Mouse (Mus musculus) gastrocnemius, adult 2 months (tissue): ENCODE data around the gene Caskin1. TPM values are rescaled to one million over a fixed set of nuclear protein-coding genes. Genes with fewer than 3 reads are reported as not detected.

Experiments used
- DNase-seq: peaks from one replicate; pipeline ENCODE4 v3.0.0; 2022
- H3K27ac ChIP-seq: fragments of 200-600 bp; 2 replicates; pipeline ENCODE4 v1.8.1; 2022; ENCODE audit warnings: mild to moderate bottlenecking
- H3K4me3 ChIP-seq: fragments of 200-600 bp; 2 replicates; pipeline ENCODE4 v1.8.1; 2022; ENCODE audit warnings: mild to moderate bottlenecking, moderate library complexity
- CTCF ChIP-seq: fragments of 200-600 bp; IDR thresholded peaks from 2 replicates; pipeline ENCODE4 v1.8.1; 2022; ENCODE audit warnings: antibody characterized with exemption, mild to moderate bottlenecking, moderate library complexity
- intact Hi-C: fragments of 180-260 bp; cut with DNase I; formaldehyde crosslinking; loops from one replicate; pipeline ENCODE4 v1.15.1; 2025
- total RNA-seq, 2 experiments: library from RNA; stranded (reverse); gene quantifications; 2 replicates each; pipeline ENCODE4 v1.2.3; 2021

Caskin1 gene
- total RNA-seq, 2 experiments from 2014 or later, result 0.08 TPM; not detected in 1

DNA sequence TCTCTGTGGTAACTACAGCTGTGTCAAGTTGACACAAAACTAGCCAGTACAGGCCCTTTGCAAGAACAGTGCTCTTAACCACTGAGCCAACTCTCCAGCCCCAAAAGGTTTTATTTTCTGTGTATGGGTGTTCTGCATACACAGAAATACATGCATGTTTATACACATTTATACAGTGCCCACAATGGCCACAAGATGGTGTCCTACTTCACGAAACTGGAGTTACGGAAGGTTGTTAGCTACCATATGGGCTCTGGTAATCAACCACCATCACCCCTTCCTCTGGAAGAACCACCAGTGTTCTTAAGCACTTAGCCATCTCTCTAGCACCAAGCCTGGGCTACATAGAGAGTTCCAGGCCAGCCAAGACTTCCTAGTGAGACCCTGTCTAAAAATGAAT is 26.8 kb upstream of the Caskin1 start:
- H3K27ac ChIP-seq, result no peak overlapping the region
- peak; percentile 56 for TF ChIP-seq CTCF
- no peak overlapping the region for H3K4me3 ChIP-seq
- intact Hi-C loops, result no loop called here
- DNase-seq, result no peak

- TF ChIP-seq CTCF, result no peak
- no peak for DNase-seq
- no peak overlapping the region for H3K4me3 ChIP-seq
- no peak overlapping the region for H3K27ac ChIP-seq
- intact Hi-C loops, result no loop called here
Observed at GRCm38 (mm10) chr17:24462932-24463331, 25.5 kb upstream of the Caskin1 start.

GRCm38 (mm10) chr17:24463374-24464133 is 24.8 kb upstream of the Caskin1 start:
- Histone ChIP-seq H3K4me3 (no peak overlapping the region), H3K27ac (no peak overlapping the region)
- TF ChIP-seq CTCF, result no peak
- intact Hi-C loops, result no loop called here
- DNase-seq, result no peak

DNA sequence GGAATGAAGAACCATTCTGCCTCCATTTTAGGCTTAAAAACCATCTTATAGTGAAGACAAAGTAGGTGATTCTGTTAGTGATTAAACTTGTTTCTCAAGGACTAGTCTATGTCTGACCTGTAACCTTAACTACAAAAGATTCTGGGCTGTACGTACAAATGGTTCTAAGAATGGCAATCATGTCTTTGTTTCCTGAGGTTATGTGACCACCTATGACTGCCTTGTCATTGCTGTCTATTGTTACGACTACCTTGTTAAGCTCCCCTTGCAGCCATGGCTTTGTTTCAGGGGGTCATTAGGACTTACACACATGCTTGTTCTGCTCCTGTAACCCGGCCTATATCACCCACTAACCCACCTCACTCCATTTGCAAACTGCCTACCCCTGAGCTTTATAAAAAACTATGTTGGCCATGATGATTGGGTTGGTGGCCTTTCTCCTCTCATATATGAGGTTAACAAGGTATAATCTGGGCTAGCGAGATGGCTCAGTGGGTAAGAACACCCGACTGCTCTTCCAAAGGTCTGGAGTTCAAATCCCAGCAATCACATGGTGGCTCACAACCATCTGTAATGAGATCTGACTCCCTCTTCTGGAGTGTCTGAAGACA is 19.7 kb upstream of the Caskin1 start:
- no peak for TF ChIP-seq CTCF
- Histone ChIP-seq H3K27ac (no peak overlapping the region), H3K4me3 (no peak overlapping the region)
- intact Hi-C loops, result no loop called here
- DNase-seq, result no peak

- TF ChIP-seq CTCF, result no peak
- Histone ChIP-seq H3K27ac (peak overlapping the region; percentile 95), H3K4me3 (peak overlapping the region; percentile 91)
- intact Hi-C loops, result no loop called here
- DNase-seq, result no peak
Observed at GRCm38 (mm10) chr17:24469336-24469909, 19.0 kb upstream of the Caskin1 start.

DNA sequence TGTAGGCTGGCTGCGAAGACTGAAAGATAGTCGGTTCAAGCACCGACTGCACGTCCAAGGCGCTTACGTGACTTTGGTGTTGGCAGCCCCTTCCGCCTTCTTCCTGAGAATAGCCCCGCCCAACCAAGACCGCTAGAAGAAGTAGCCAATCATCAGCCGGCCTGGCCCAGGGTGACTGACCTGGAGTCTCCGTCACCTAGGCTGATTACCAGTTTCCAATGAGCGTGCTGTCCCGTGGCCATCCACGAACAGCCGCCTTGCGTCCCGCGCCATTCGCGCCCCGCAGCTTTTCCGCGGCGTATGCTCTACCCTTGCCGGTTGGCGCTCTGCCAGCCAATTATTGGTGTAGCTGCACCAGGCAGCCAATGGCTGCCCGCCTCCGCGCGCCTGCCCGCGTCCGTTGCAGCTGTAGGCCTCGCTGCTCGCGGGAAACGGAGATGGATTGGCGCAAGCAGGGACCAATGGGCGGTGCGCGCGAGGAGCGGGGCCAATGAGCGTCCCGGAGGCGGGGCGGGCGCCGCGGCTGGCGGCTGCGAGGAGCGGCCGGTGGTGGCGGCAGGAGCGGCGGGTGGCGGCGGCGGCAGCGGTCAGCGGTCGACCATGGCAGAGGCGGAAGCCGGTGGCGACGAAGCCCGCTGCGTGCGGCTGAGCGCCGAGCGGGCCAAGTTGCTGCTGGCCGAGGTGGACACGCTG is 18.3 kb upstream of the Caskin1 start, which contains the start of the genes E4f1 and Pgp:
Gene E4f1 (minus strand): TSS at position 404 of the 693 bp plus-strand sequence.
Gene Pgp (plus strand): TSS at position 483 of the 693 bp plus-strand sequence.
- Histone ChIP-seq H3K27ac (peak within 1 kb of the TSS; percentile 95), H3K4me3 (peak within 1 kb of the TSS; percentile 91)
- intact Hi-C loops, result loop anchor here (2.0 kb wide), 1 partner anchor 15 kb away; no protein-coding TSS in a partner anchor
- no peak for TF ChIP-seq CTCF
- peak; percentile 99 for DNase-seq

GRCm38 (mm10) chr17:24470701-24471527 is 17.5 kb upstream of the Caskin1 start:
- DNase-seq, result peak; percentile 69

GRCm38 (mm10) chr17:24472512-24472911 is 15.9 kb upstream of the Caskin1 start:
- Histone ChIP-seq H3K27ac (peak overlapping the region; percentile 95), H3K4me3 (peak overlapping the region; percentile 91)
- intact Hi-C loops, result no loop called here
- no peak for TF ChIP-seq CTCF
- peak; percentile 86 for DNase-seq

More at GRCm38 (mm10) chr17:24470701-24471527, 17.5 kb upstream of the Caskin1 start:
- intact Hi-C loops, result loop anchor here (2.0 kb wide), 1 partner anchor 16 kb away; no protein-coding TSS in a partner anchor
- Histone ChIP-seq H3K4me3 (peak overlapping the region; percentile 91), H3K27ac (peak overlapping the region; percentile 95)
- TF ChIP-seq CTCF, result no peak

DNA sequence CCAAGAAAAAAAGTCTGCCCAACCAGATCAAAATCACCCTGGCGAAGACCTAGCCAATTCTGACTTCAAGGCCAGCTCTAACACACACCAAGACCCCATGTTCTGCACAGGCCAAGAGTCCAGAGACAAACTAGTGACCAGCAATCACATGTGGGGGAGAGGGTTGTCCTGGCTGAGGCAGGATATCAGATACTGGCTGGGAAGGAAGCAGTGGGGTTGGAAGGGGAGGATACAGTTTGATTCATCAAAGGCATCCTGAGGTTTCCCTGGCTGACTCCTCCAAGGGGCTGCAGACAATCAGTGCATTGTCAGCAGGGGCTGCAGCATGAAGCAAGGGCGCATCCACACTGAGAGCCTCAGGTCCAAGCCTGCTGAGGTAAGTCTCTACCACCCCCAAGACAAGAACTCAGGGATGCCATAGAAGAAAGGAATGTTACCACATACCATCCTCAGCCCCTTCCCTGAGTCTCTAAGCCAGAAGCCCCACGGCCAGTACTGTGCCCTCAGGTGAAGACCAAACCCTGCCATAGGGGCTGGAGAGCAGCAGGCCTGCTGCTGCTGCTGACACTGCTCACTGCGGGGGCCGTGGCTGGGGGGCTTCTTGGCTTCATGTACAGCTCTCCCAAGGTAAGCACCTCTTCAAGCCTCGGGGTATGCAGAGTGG is 14.7 kb upstream of the Caskin1 start, which contains the start of gene Bricd5:
Gene Bricd5 (plus strand): TSS at position 273 of the 664 bp plus-strand sequence.
- intact Hi-C loops, result no loop called here
- Histone ChIP-seq H3K4me3 (peak within 1 kb of the TSS; percentile 91), H3K27ac (peak within 1 kb of the TSS; percentile 95)
- TF ChIP-seq CTCF, result no peak
- DNase-seq, result no peak

- TF ChIP-seq CTCF, result no peak
- DNase-seq, result no peak
- no peak overlapping the region for H3K4me3 ChIP-seq
- H3K27ac ChIP-seq, result peak overlapping the region; percentile 95
- intact Hi-C loops, result no loop called here
Observed at GRCm38 (mm10) chr17:24474557-24474956, 13.8 kb upstream of the Caskin1 start.

- no peak overlapping the region for H3K27ac ChIP-seq
- intact Hi-C loops, result no loop called here
- no peak for TF ChIP-seq CTCF
- H3K4me3 ChIP-seq, result no peak overlapping the region
- no peak for DNase-seq
Observed at GRCm38 (mm10) chr17:24475586-24475985, 12.8 kb upstream of the Caskin1 start.
